Mouse (Mus musculus) forebrain, embryonic 12.5 days (tissue): Measurements from ENCODE around the gene Taok3. TPM values are rescaled to one million over a fixed set of nuclear protein-coding genes. Genes with fewer than 3 reads are reported as not detected.
"Not testable (repeated sequence)": the region's sequence is repeated elsewhere in the genome, so short reads cannot be mapped to it uniquely, and the experiment has no call there.

Experiments used
- ATAC-seq: fragments of 200-750 bp; cut with Nextera tagmentation; 2 replicates; pipeline ENCODE4 v1.8.0; 2017; ENCODE audit warnings: moderate TSS enrichment; ENCODE audit not compliant: low FRiP score
- H3K27ac ChIP-seq: fragments of 300-500 bp; sonication (generic); 2 replicates; pipeline ENCODE4 v1.5.1; 2016; ENCODE audit warnings: mild to moderate bottlenecking
- H3K27me3 ChIP-seq: fragments of 300-500 bp; sonication (generic); 2 replicates; pipeline ENCODE4 v1.6.1; 2016; ENCODE audit warnings: mild to moderate bottlenecking
- H3K36me3 ChIP-seq: fragments of 300-500 bp; sonication (generic); replicated peaks from 2 replicates; pipeline ENCODE4 v1.6.1; 2016; ENCODE audit warnings: mild to moderate bottlenecking
- H3K4me1 ChIP-seq: fragments of 300-500 bp; sonication (generic); 2 replicates; pipeline ENCODE4 v1.6.1; 2016
- H3K4me2 ChIP-seq: fragments of 300-500 bp; sonication (generic); 2 replicates; pipeline ENCODE4 v1.6.1; 2016; ENCODE audit warnings: mild to moderate bottlenecking, moderate library complexity
- H3K4me3 ChIP-seq: fragments of 300-500 bp; sonication (generic); replicated peaks from 2 replicates; pipeline ENCODE4 v1.5.1; 2016; ENCODE audit warnings: mild to moderate bottlenecking
- H3K9ac ChIP-seq: fragments of 300-500 bp; sonication (generic); 2 replicates; pipeline ENCODE4 v1.6.1; 2016; ENCODE audit warnings: mild to moderate bottlenecking
- H3K9me3 ChIP-seq: fragments of 300-500 bp; sonication (generic); 2 replicates; pipeline ENCODE4 v1.6.1; 2016
- whole genome bisulfite sequencing: fragments of 180-500 bp; shearing (Covaris S2); methylation state at CpG from one replicate; pipeline ENCODE4 v1.1.7; 2016; 5-methylcytosine and 5-hydroxymethylcytosine counted together
- polyA plus RNA-seq: library from polyadenylated mRNA; unstranded; fragments of >200 nt; fragmentation: Nextera tagmentation; extraction: Ambion mirVana; gene quantifications from 2 replicates; pipeline ENCODE4 v1.2.1, GENCODE M21; 2016

The Taok3 gene
- polyA plus RNA-seq, 1 experiment from 2014 or later, result 24.8 TPM

DNA sequence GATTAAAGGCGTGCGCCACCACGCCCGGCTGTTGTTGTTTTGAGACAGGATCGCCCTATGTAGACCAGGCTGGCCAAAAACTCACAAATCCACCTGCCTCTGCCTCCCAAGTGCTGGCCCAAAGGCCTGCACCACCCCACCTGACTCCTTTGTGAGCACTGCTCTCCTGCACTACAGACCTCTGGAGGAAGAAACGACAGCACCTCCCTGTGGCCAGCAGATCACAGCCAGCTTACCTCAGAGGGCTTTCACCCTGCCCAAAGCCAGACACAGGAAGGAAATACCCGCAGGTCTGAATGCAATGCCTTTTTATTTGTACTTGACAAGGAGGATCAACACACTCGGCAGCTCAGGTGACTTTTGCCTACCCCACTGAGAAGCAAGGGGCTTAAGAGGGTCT is 162.4 kb downstream of the Taok3 start:
- Histone ChIP-seq H3K27me3 (no peaks in the 10 kb centered on the region), H3K36me3 (peaks cover 60% of the 10 kb centered on the region), H3K9ac (no peak overlapping the region), H3K27ac (no peak overlapping the region), H3K4me2 (no peak overlapping the region), H3K9me3 (no peaks in the 10 kb centered on the region), H3K4me1 (peaks cover 28% of the 10 kb centered on the region), H3K4me3 (no peak overlapping the region)
- ATAC-seq, result no peak
- WGBS, result 84% methylated on average over 8 of the region's 8 CpGs

- Histone ChIP-seq H3K4me1 (peaks cover 35% of the 10 kb centered on the region), H3K9me3 (no peaks in the 10 kb centered on the region), H3K36me3 (peaks cover 60% of the 10 kb centered on the region), H3K27me3 (peaks cover 6% of the 10 kb centered on the region; the same call in 1 of the 2 replicates), H3K9ac (no peak overlapping the region), H3K27ac (peak overlapping the region; percentile 11; the same call in 1 of the 2 replicates), H3K4me3 (no peak overlapping the region), H3K4me2 (no peak overlapping the region; the same call in 1 of the 2 replicates)
- ATAC-seq, result no peak
- WGBS, result 73% methylated on average over 9 of the region's 9 CpGs
These were observed 164.1 kb downstream of the Taok3 start for GRCm38 (mm10) chr5:117284029-117284428.

- Histone ChIP-seq H3K9ac (no peak overlapping the region), H3K27ac (no peak overlapping the region; the same call in 1 of the 2 replicates), H3K27me3 (peaks cover 6% of the 10 kb centered on the region; the same call in 1 of the 2 replicates), H3K4me1 (peaks cover 35% of the 10 kb centered on the region), H3K9me3 (no peaks in the 10 kb centered on the region), H3K4me3 (no peak overlapping the region), H3K4me2 (no peak overlapping the region; the same call in 1 of the 2 replicates), H3K36me3 (peaks cover 54% of the 10 kb centered on the region)
- ATAC-seq, result no peak
- WGBS, result 65% methylated on average over 7 of the region's 7 CpGs
These were observed 164.8 kb downstream of the Taok3 start for GRCm38 (mm10) chr5:117284682-117285081.

DNA sequence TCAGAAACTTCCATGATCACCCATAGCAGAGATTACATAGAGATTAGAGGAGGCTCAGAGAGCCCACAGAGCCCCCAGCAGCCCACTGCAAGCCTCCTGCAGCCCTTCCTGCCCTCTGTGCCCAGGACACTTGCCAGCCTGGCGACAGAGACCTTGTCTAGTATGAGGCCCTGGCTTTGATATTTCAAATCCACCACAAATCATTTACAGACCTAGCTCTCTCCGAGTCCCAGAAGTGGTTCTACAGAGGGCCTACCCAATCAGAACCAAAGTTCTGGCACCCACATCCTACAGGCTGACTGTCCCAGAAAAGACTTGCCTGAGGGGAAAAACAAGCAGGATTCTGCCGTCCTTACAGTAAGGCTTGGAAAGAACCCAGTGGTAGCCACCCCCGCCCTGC is 165.3 kb downstream of the Taok3 start:
- H3K36me3 ChIP-seq, result peaks cover 50% of the 10 kb centered on the region
- peak overlapping the region; percentile 81; the same call in 1 of the 2 replicates for H3K4me3 ChIP-seq
- H3K4me2 ChIP-seq, result peak overlapping the region; percentile 73; the same call in 1 of the 2 replicates
- ATAC-seq, result no peak
- H3K27ac ChIP-seq, result no peak overlapping the region
- H3K9ac ChIP-seq, result peak overlapping the region; percentile 85; the same call in 1 of the 2 replicates
- no peaks in the 10 kb centered on the region for H3K9me3 ChIP-seq
- 84% methylated on average over 4 of the region's 4 CpGs for WGBS
- H3K27me3 ChIP-seq, result peaks cover 6% of the 10 kb centered on the region; the same call in 1 of the 2 replicates
- peaks cover 35% of the 10 kb centered on the region for H3K4me1 ChIP-seq

DNA sequence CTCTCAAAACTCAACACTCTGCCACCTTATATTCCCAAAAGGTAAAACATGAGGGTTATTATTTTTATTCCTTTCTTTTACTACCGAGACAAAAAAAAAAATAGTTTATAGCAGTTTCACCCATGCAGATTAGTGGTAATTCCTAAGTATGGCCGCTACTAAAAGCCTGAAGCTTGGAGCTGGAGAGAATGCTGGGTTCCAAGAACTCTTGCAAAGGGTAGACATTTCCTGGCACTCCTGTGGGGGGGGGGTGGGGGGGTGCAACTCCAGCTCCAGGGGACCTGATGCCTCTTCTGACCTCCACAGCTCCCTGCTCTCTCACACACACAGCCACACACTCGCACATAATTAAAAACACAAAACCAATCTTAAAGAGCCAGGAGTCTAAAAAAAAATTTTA is 166.4 kb downstream of the Taok3 start:
- no peaks in the 10 kb centered on the region for H3K9me3 ChIP-seq
- peak overlapping the region; percentile 73 for H3K4me2 ChIP-seq
- peak overlapping the region; percentile 85 for H3K9ac ChIP-seq
- no peak for ATAC-seq
- H3K27ac ChIP-seq, result no peak overlapping the region
- H3K4me1 ChIP-seq, result peaks cover 35% of the 10 kb centered on the region
- peaks cover 6% of the 10 kb centered on the region; the same call in 1 of the 2 replicates for H3K27me3 ChIP-seq
- H3K36me3 ChIP-seq, result peaks cover 41% of the 10 kb centered on the region
- peak overlapping the region; percentile 81 for H3K4me3 ChIP-seq
- WGBS, result 55% methylated on average over 3 of the region's 3 CpGs

DNA sequence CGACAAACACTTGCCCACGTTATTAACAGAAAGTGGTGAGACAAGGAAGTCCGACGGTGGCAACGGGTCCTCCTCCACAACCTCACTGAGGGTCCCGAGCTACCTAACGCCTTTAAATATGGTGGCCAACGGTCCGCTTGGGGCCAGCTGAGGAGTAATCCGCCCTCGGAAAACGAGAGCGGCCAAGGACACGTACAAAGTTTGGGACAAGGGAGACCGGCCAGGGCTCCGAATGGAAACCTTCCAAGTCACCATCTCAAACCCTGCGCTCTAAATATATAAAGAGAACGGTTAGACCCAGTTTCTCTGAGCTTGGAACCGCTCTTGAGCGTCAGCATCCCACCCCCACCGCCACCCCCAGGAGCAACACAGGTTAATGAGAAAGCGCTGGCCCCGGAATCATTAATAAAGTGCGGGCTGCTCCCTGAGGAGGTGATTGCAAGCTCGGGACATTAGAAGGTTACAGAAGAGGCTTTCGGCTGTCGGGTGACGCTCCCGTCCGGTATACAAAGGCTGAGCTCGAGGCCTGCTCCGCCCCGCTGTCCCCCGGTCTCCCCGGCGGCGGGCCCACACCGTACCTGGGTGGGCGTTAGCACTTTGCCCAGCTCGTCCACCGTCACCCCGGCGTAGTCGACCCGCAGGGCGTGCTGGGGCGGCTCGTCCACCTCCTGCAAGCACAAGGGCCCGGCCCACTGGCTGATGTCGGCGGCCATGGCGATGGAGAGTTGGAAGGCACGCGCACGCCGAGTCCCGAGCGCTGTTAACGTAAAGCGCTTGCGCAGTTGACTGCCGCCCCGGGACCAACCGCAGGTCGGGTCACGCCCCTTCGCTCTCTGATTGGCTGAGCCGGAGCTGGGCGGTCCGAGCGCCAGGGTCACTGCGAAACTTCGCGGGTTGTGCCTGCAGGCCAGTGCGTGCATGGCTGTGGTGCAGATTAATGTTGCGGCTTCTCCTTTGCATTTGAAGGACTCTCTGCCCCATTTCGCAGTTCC is 167.2 kb downstream of the Taok3 start, which contains the start of gene Pebp1:
Gene Pebp1, minus strand, starts transcription at position 795 of the 992 bp plus-strand sequence.
- peak within 1 kb of the TSS; percentile 73 for H3K4me2 ChIP-seq
- H3K4me3 ChIP-seq, result peak within 1 kb of the TSS; percentile 81
- peaks cover 6% of the 10 kb centered on the region; the same call in 1 of the 2 replicates for H3K27me3 ChIP-seq
- under 1% methylated on average over 77 of the region's 77 CpGs for WGBS
- peaks cover 35% of the 10 kb centered on the region for H3K4me1 ChIP-seq
- peak within 1 kb of the TSS; percentile 85 for H3K9ac ChIP-seq
- peak; percentile 97 for ATAC-seq
- H3K27ac ChIP-seq, result 0 out of 2 replicates have a peak within 1 kb of the TSS, but pooled peaks have one; percentile 31
- H3K36me3 ChIP-seq, result peaks cover 33% of the 10 kb centered on the region
- no peaks in the 10 kb centered on the region for H3K9me3 ChIP-seq

DNA sequence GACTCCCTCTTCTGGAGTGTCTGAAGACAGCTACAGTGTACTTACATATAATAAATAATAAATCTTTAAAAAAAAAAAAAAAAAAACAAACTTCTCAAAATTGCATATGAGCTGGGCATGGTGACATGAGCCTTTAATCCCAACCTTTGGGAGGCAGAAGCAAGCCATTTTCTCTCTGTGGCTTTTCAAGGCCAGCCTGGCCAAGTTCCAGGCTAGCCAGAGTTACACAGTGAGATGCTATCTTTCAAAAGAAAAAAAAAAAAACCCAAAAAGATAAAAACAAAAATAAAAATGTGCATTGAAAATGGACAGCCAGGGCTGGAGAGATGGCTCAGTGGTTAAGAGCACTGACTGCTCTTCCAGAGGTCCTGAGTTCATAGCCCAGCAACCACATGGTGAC is 169.7 kb downstream of the Taok3 start:
- no peak overlapping the region for H3K9ac ChIP-seq
- no peak overlapping the region for H3K27ac ChIP-seq
- peaks cover 28% of the 10 kb centered on the region for H3K4me1 ChIP-seq
- H3K9me3 ChIP-seq, result no peaks in the 10 kb centered on the region
- no peak for ATAC-seq
- H3K4me2 ChIP-seq, result no peak overlapping the region
- peaks cover 12% of the 10 kb centered on the region for H3K36me3 ChIP-seq
- no peak overlapping the region for H3K4me3 ChIP-seq
- peaks cover 6% of the 10 kb centered on the region; the same call in 1 of the 2 replicates for H3K27me3 ChIP-seq

DNA sequence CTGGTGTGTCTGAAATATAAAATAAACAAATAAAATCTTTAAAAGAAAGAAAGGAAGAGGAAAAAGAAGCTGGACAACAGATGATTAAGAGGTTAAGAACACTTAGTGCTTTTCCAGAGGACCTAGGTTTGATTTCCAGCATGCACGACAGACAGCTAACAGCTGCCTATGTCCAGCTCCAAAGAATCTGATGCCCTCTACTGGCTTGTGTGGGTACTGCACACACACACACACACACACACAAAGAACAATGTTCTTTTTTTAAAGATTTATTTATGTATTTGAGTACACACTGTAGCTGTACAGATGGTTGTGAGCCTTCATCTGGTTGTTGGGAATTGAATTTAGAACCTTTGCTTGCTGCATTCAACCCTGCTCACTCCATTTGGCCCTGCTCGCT is 170.2 kb downstream of the Taok3 start:
- no peak overlapping the region for H3K4me2 ChIP-seq
- ATAC-seq, result no peak
- WGBS, result 86% methylated on average over 2 of the region's 2 CpGs
- H3K36me3 ChIP-seq, result peaks cover 8% of the 10 kb centered on the region
- H3K4me3 ChIP-seq, result no peak overlapping the region
- H3K9ac ChIP-seq, result no peak overlapping the region
- H3K4me1 ChIP-seq, result peaks cover 24% of the 10 kb centered on the region
- H3K9me3 ChIP-seq, result no peaks in the 10 kb centered on the region
- H3K27ac ChIP-seq, result no peak overlapping the region
- peaks cover 6% of the 10 kb centered on the region; the same call in 1 of the 2 replicates for H3K27me3 ChIP-seq

DNA sequence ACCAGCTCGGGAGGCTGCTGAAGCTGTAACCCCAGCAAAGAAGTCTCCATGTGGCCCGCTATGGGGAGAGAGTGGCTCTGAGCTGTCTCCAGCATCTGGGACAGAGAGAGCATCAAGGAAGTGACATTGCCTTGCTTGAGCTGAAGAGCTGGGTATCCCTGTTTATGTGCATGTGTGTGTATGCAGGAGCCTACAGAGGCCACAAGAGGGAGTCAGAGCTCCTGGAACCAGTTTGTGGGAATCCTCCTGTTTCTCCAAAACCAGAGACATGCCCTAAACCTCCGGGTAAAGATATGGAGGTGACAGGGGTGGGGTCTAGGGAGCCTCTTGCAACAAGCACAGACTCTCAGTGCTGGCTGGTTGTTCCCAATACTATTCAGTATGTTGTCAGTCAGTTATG is 171.4 kb downstream of the Taok3 start:
- Histone ChIP-seq H3K36me3 (no peaks in the 10 kb centered on the region), H3K4me3 (no peak overlapping the region), H3K9me3 (no peaks in the 10 kb centered on the region), H3K4me1 (peaks cover 11% of the 10 kb centered on the region), H3K9ac (no peak overlapping the region), H3K27ac (no peak overlapping the region), H3K27me3 (peaks cover 6% of the 10 kb centered on the region; the same call in 1 of the 2 replicates), H3K4me2 (no peak overlapping the region)
- 87% methylated on average over 3 of the region's 3 CpGs for WGBS
- no peak for ATAC-seq

GRCm38 (mm10) chr5:117292547-117292946 is 172.6 kb downstream of the Taok3 start:
- H3K27ac ChIP-seq, result no peak overlapping the region
- no peak overlapping the region for H3K4me2 ChIP-seq
- no peak for ATAC-seq
- H3K36me3 ChIP-seq, result no peaks in the 10 kb centered on the region
- H3K4me1 ChIP-seq, result peaks cover 7% of the 10 kb centered on the region
- peaks cover 6% of the 10 kb centered on the region; the same call in 1 of the 2 replicates for H3K27me3 ChIP-seq
- whole genome bisulfite sequencing, result 81% methylated on average over 6 of the region's 6 CpGs
- no peaks in the 10 kb centered on the region for H3K9me3 ChIP-seq
- no peak overlapping the region for H3K9ac ChIP-seq
- no peak overlapping the region for H3K4me3 ChIP-seq

GRCm38 (mm10) chr5:117293776-117294175 is 173.8 kb downstream of the Taok3 start:
- not testable (repeated sequence) for H3K4me2 ChIP-seq, H3K4me1 ChIP-seq, H3K9ac ChIP-seq, H3K4me3 ChIP-seq, H3K27me3 ChIP-seq, H3K27ac ChIP-seq, ATAC-seq, H3K9me3 ChIP-seq, H3K36me3 ChIP-seq
- 91% methylated on average over 3 of the region's 3 CpGs for WGBS

DNA sequence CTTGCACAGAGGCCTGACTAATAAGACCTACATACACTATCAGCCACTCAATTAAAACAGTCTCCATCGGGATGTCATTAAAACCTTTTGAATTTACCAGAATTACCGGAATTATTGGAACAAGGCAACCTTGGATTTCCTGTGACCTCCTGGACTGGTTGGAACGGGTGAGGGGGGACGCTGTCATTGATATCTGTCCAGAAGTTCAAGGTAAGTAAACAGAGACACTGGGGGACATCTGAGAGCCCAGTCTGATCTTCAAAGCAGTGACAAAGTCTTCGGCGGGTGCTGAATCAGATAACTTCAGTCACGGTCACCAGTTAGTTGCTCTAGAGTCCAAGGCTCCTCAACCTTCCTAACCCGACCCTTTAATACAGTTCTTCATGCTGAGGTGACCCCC is 175.1 kb downstream of the Taok3 start:
- H3K4me3 ChIP-seq, result no peak overlapping the region
- no peaks in the 10 kb centered on the region for H3K36me3 ChIP-seq
- H3K27ac ChIP-seq, result no peak overlapping the region
- H3K4me1 ChIP-seq, result no peaks in the 10 kb centered on the region
- H3K9me3 ChIP-seq, result no peaks in the 10 kb centered on the region
- H3K27me3 ChIP-seq, result no peaks in the 10 kb centered on the region
- H3K9ac ChIP-seq, result no peak overlapping the region
- H3K4me2 ChIP-seq, result no peak overlapping the region
- ATAC-seq, result no peak
- 94% methylated on average over 8 of the region's 8 CpGs for WGBS
